Mouse (Mus musculus): ENCODE measurements around the gene S100a6. TPM values are rescaled to one million over a fixed set of nuclear protein-coding genes. Genes with fewer than 3 reads are reported as not detected.

The S100a6 gene
- polyA plus RNA-seq, 1 experiment from 2014 or later = 49.8 TPM

DNA sequence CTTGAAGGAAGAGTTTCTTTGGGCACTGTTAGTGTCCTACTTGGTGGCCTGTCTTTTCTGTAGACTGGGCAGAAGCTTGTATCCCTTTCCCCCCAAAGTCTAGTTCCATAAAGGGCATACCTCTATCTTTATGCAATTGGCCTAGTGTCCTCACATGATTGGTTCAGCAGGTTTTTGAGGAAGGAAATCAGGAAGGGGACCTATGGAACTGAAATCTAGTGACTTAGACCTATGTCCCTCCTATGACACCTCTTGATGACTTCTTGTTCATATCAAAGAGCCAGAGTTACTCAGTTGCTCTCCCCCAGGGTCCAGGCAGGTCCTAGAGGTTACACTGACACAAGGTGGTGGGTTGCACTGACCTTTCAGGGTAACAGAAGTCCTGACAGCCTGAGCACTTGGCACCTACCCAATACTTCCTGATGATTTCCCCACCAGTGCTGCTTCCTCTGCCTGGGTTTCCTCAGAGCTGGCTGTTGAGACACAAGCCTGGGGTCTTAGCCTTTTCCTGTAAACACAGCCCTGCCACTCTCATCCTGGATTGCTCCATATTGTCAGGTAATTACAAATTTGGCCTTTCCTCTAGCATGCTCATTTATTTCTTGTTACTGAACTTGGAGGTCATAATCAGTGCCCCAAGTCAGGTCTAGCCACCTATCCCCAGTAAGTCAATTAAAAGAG lies 46.8 kb downstream of the S100a6 start:
- Histone ChIP-seq H3K36me3 (ENCODE audit: control insufficient read depth, insufficient read depth, low read length) (no peaks in the 10 kb centered on the region), H3K27ac (replicated peaks in 1 of 2; ENCODE audit: control insufficient read depth in 1 of 2, insufficient read depth in 1 of 2, low read depth in 2 of 2, low read length in 2 of 2) (no peak overlapping the region), H3K4me2 (ENCODE audit: low read length) (no peak overlapping the region), H3K4me3 (ENCODE audit: control insufficient read depth in 1 of 2, insufficient read depth in 1 of 2, low read depth in 1 of 2, low read length in 2 of 2) (no peak overlapping the region), H3K27me3 (ENCODE audit: control insufficient read depth, insufficient read depth, low read length) (no peaks in the 10 kb centered on the region; the same call in 1 of the 2 replicates), H3K4me1 (ENCODE audit: control insufficient read depth in 2 of 2, insufficient read depth in 2 of 2, low read length in 2 of 2) (no peaks in the 10 kb centered on the region), H3K9ac (ENCODE audit: low read length) (no peak overlapping the region), H3K9me3 (ENCODE audit: control insufficient read depth, low read length) (no peaks in the 10 kb centered on the region)
- no peak for ATAC-seq (ENCODE audit: insufficient number of reproducible peaks, insufficient read depth, low FRiP score, low read depth)

DNA sequence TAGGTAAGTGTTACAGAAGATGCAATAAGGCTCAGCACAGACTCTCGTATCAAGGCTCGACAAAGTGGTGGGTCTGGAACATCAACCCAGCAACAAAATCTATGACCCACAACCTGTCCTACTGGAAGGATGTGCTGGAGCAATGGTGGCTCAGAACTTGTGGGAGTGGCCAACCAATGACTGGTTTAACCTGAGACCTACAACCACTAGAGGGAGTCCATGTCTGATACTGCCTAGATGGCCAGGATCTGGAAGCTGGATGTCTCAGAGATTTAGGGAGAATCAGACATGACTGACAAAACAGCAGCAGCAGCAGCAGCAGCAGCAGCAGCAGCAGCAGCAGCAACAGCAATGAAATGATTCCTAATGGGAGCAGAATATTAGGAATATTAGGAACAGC lies 51.5 kb downstream of the S100a6 start:
- ATAC-seq (ENCODE audit: insufficient number of reproducible peaks, insufficient read depth, low FRiP score, low read depth) = no peak
- Histone ChIP-seq H3K9ac (ENCODE audit: low read length) (no peak overlapping the region), H3K9me3 (ENCODE audit: control insufficient read depth, low read length) (no peaks in the 10 kb centered on the region), H3K27ac (replicated peaks in 1 of 2; ENCODE audit: control insufficient read depth in 1 of 2, insufficient read depth in 1 of 2, low read depth in 2 of 2, low read length in 2 of 2) (no peak overlapping the region), H3K4me3 (ENCODE audit: control insufficient read depth in 1 of 2, insufficient read depth in 1 of 2, low read depth in 1 of 2, low read length in 2 of 2) (no peak overlapping the region), H3K27me3 (ENCODE audit: control insufficient read depth, insufficient read depth, low read length) (no peaks in the 10 kb centered on the region), H3K4me2 (ENCODE audit: low read length) (no peak overlapping the region), H3K4me1 (ENCODE audit: control insufficient read depth in 2 of 2, insufficient read depth in 2 of 2, low read length in 2 of 2) (no peaks in the 10 kb centered on the region), H3K36me3 (ENCODE audit: control insufficient read depth, insufficient read depth, low read length) (no peaks in the 10 kb centered on the region)
- WGBS = 76% methylated on average over 2 of the region's 2 CpGs

DNA sequence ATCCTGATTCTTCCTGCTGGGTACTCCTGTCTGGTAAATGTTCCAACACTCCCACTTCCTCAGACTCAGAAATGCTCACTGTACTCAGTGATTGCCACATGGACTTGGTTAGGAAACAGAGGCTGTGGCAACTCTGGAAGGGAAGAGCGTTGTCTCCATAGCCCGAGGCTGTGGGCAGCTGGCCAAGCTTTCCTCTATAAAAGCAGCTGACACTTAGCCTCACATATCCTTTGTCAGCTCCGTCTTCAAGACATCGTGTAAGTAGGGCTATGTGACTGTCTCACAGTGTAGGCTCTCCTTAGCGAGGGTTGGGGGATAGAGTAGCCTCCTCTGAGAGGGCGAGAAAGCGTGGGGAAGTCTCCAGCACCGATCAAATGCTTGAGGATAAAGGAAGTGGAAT lies 56.2 kb downstream of the S100a6 start, which contains the start of gene S100a8:
Gene S100a8 (plus strand): TSS at position 133 of the 400 bp plus-strand sequence.
- Histone ChIP-seq H3K9me3 (ENCODE audit: control insufficient read depth, low read length) (no peaks in the 10 kb centered on the region), H3K4me3 (ENCODE audit: control insufficient read depth in 1 of 2, insufficient read depth in 1 of 2, low read depth in 1 of 2, low read length in 2 of 2) (no peak within 1 kb of the TSS), H3K27ac (replicated peaks in 1 of 2; ENCODE audit: control insufficient read depth in 1 of 2, insufficient read depth in 1 of 2, low read depth in 2 of 2, low read length in 2 of 2) (no peak within 1 kb of the TSS), H3K36me3 (ENCODE audit: control insufficient read depth, insufficient read depth, low read length) (no peaks in the 10 kb centered on the region), H3K9ac (ENCODE audit: low read length) (no peak within 1 kb of the TSS), H3K4me2 (ENCODE audit: low read length) (no peak within 1 kb of the TSS), H3K4me1 (ENCODE audit: control insufficient read depth in 2 of 2, insufficient read depth in 2 of 2, low read length in 2 of 2) (no peaks in the 10 kb centered on the region), H3K27me3 (ENCODE audit: control insufficient read depth, insufficient read depth, low read length) (no peaks in the 10 kb centered on the region)
- no peak for ATAC-seq (ENCODE audit: insufficient number of reproducible peaks, insufficient read depth, low FRiP score, low read depth)
- WGBS = 60% methylated on average over 8 of the region's 8 CpGs

Other genes with a start within 250 kb of the S100a6 start
- 4.3 and 4.6 TPM in 2 replicates for gene Slc27a3, start 222.9 kb upstream of the S100a6 start, polyA plus RNA-seq (2014; fragmentation: Nextera tagmentation; extraction: Ambion mirVana)
- gene Ints3, start 179.3 kb upstream of the S100a6 start, polyA plus RNA-seq (2014; fragmentation: Nextera tagmentation; extraction: Ambion mirVana) = 21.0 and 22.1 TPM in 2 replicates
- 11.6 and 11.8 TPM in 2 replicates for gene Npr1, start 147.0 kb upstream of the S100a6 start, polyA plus RNA-seq (2014; fragmentation: Nextera tagmentation; extraction: Ambion mirVana)
- gene Ilf2, start 136.8 kb upstream of the S100a6 start, polyA plus RNA-seq (2014; fragmentation: Nextera tagmentation; extraction: Ambion mirVana) = 110 and 112 TPM in 2 replicates
- 83.8 and 89.3 TPM in 2 replicates for gene Snapin, start 121.8 kb upstream of the S100a6 start, polyA plus RNA-seq (2014; fragmentation: Nextera tagmentation; extraction: Ambion mirVana)
- 60.2 and 65.7 TPM in 2 replicates for gene Chtop, start 103.4 kb upstream of the S100a6 start, polyA plus RNA-seq (2014; fragmentation: Nextera tagmentation; extraction: Ambion mirVana)
- gene S100a1, start 98.5 kb upstream of the S100a6 start, polyA plus RNA-seq (2014; fragmentation: Nextera tagmentation; extraction: Ambion mirVana) = 319 and 338 TPM in 2 replicates
- gene S100a13, start 98.4 kb upstream of the S100a6 start, polyA plus RNA-seq (2014; fragmentation: Nextera tagmentation; extraction: Ambion mirVana) = 86.9 and 99.9 TPM in 2 replicates
- gene S100a14, start 86.0 kb upstream of the S100a6 start, polyA plus RNA-seq (2014; fragmentation: Nextera tagmentation; extraction: Ambion mirVana) = not detected in 2 replicates
- gene S100a16, start 75.6 kb upstream of the S100a6 start, polyA plus RNA-seq (2014; fragmentation: Nextera tagmentation; extraction: Ambion mirVana) = 80.7 and 84.0 TPM in 2 replicates
- gene S100a3, start 52.3 kb upstream of the S100a6 start, polyA plus RNA-seq (2014; fragmentation: Nextera tagmentation; extraction: Ambion mirVana) = 0.32 TPM in 2 replicates
- not detected in 2 replicates for gene S100a2, start 22.6 kb upstream of the S100a6 start, polyA plus RNA-seq (2014; fragmentation: Nextera tagmentation; extraction: Ambion mirVana)
- not detected in 2 replicates for gene Gm42674, start 11.0 kb upstream of the S100a6 start, polyA plus RNA-seq (2014; fragmentation: Nextera tagmentation; extraction: Ambion mirVana)
- 2.5 and 3.8 TPM in 2 replicates for gene S100a4, start 9.1 kb upstream of the S100a6 start, polyA plus RNA-seq (2014; fragmentation: Nextera tagmentation; extraction: Ambion mirVana)
- not detected in 2 replicates for gene S100a5, start 4.4 kb upstream of the S100a6 start, polyA plus RNA-seq (2014; fragmentation: Nextera tagmentation; extraction: Ambion mirVana)
- gene S100a7a, start 41.1 kb downstream of the S100a6 start, polyA plus RNA-seq (2014; fragmentation: Nextera tagmentation; extraction: Ambion mirVana) = not detected in 2 replicates
- 6.5 and 13.7 TPM in 2 replicates for gene S100a8, start 56.1 kb downstream of the S100a6 start, polyA plus RNA-seq (2014; fragmentation: Nextera tagmentation; extraction: Ambion mirVana)
- gene S100a9, start 82.8 kb downstream of the S100a6 start, polyA plus RNA-seq (2014; fragmentation: Nextera tagmentation; extraction: Ambion mirVana) = 2.7 and 11.4 TPM in 2 replicates
- not detected in 2 replicates for gene Pglyrp4, start 114.0 kb downstream of the S100a6 start, polyA plus RNA-seq (2014; fragmentation: Nextera tagmentation; extraction: Ambion mirVana)
- not detected in 2 replicates for gene Gm5849, start 165.0 kb downstream of the S100a6 start, polyA plus RNA-seq (2014; fragmentation: Nextera tagmentation; extraction: Ambion mirVana)

Data from heart, embryonic 14.5 days (tissue).